Mouse (Mus musculus): ENCODE data around the gene Olfr71. TPM values are rescaled to one million over a fixed set of nuclear protein-coding genes. Genes with fewer than 3 reads are reported as not detected.

The Olfr71 gene
- total and polyA plus RNA-seq, 3 experiments: not detected

- DNase-seq: no peak
These were observed 3.7 kb upstream of the Olfr71 start for GRCm38 (mm10) chr4:43713652-43714219.

GRCm38 (mm10) chr4:43711821-43712220 lies 1.8 kb upstream of the Olfr71 start:
- DNase-seq: peak; percentile 79

- DNase-seq: no peak
These were observed 4.1 kb downstream of the Olfr71 start for GRCm38 (mm10) chr4:43705991-43706390.

GRCm38 (mm10) chr4:43703851-43704250 lies 6.2 kb downstream of the Olfr71 start:
- DNase-seq: peak; percentile 42

- DNase-seq: no peak
These were observed 6.6 kb downstream of the Olfr71 start for GRCm38 (mm10) chr4:43703439-43703838.

GRCm38 (mm10) chr4:43700707-43701106 lies 9.3 kb downstream of the Olfr71 start, which contains the start of gene Olfr70:
TSS of gene Olfr70 (minus strand) at chr4:43700807.
- no peak for DNase-seq

GRCm38 (mm10) chr4:43696561-43696960 lies 13.5 kb downstream of the Olfr71 start:
- no peak for DNase-seq

- DNase-seq: peak; percentile 36
These were observed 14.8 kb downstream of the Olfr71 start for GRCm38 (mm10) chr4:43695249-43695671.

GRCm38 (mm10) chr4:43694439-43695248 lies 15.4 kb downstream of the Olfr71 start:
- DNase-seq: no peak

- peak; percentile 84 for DNase-seq
These were observed 16.2 kb downstream of the Olfr71 start for GRCm38 (mm10) chr4:43693806-43694241.

- DNase-seq: no peak
These were observed 19.0 kb downstream of the Olfr71 start for GRCm38 (mm10) chr4:43691026-43691425.

- no peak for DNase-seq
These were observed 20.0 kb downstream of the Olfr71 start for GRCm38 (mm10) chr4:43690021-43690420.

GRCm38 (mm10) chr4:43679416-43680043 lies 30.5 kb downstream of the Olfr71 start:
- peak; percentile 84 for DNase-seq

- DNase-seq: no peak
These were observed 31.5 kb downstream of the Olfr71 start for GRCm38 (mm10) chr4:43678541-43678940.

- no peak for DNase-seq
These were observed 34.4 kb downstream of the Olfr71 start for GRCm38 (mm10) chr4:43675608-43676007.

GRCm38 (mm10) chr4:43674974-43675373 lies 35.1 kb downstream of the Olfr71 start:
- DNase-seq: no peak

- no peak for DNase-seq
These were observed 36.4 kb downstream of the Olfr71 start for GRCm38 (mm10) chr4:43673703-43674102.

GRCm38 (mm10) chr4:43672070-43672469 lies 38.0 kb downstream of the Olfr71 start:
- DNase-seq: peak; percentile 88

- DNase-seq: peak; percentile 91
These were observed 40.6 kb downstream of the Olfr71 start for GRCm38 (mm10) chr4:43669428-43669794.

- peak; percentile 95 for DNase-seq
These were observed 41.1 kb downstream of the Olfr71 start, which contains the start of the genes Tmem8b and Fam221b for GRCm38 (mm10) chr4:43668782-43669427. TSS of gene Tmem8b (plus strand) at chr4:43668971. TSS of gene Fam221b (minus strand) at chr4:43669145.

GRCm38 (mm10) chr4:43666412-43666811 lies 43.6 kb downstream of the Olfr71 start:
- DNase-seq: no peak

GRCm38 (mm10) chr4:43657146-43657545 lies 52.9 kb downstream of the Olfr71 start:
- no peak for DNase-seq
